Mouse (Mus musculus): ENCODE results near the gene Pofut2.

DNA sequence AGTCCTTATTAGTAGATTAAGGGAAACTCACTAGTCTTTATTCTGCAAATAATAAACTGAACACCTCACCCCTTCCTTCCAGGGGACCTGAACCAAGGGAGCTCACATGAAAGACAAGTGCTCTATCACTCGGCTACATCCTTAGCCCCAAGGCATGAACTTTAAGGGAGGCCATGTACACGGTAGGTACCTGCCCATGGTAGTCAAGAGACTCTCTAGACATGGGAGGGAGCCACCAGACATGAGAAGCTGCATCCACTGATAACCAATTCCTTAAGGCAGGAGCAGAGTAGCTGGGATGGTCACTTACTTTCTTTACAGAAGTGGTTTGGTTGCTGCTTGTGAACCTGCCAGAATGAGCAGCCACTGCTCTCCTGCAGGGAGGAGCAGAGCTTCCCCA, 40.2 kb downstream of the Pofut2 start:
- TF ChIP-seq CTCF (conservative IDR thresholded peaks at IDR 0.05; ENCODE audit: insufficient read depth, insufficient read length, low read depth, low read length) (no peak), POLR2A (IDR thresholded peaks at IDR 0.05; ENCODE audit: low read depth, low read length) (no peak)

Measured in kidney, adult 2 months (tissue).